Comparison of ENCODE assay signal across 26 mouse cellular contexts in the genomic region with DNA sequence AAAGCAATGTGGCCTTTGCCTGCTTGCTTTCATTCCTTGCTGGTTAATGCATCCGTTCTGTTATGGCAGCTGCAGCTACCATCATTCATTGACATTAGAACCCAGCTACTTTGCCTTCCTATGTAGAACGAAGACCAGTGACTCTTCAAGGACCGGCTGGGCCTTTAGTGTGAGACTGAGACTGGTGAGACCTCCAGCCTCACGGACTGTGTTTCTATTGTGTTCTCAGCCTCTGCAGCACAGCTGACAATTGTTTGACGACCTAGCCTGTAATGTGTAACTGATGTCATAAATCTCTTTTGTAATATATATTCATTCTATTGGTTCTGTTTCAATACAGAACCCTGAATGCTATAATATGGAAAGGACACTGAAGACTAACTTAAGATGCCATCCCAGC.
"Had no signal": no experiment of that assay in that cellular context is flagged by ENCODE, and none has a peak within 500 bp of the region (broad histone marks: within the 10 kb centered on the region; RNA-seq: fewer than 3 reads in every experiment).

No protein-coding gene starts in this region.

- DNase-seq: gastrocnemius, adult 2 months; gastrocnemius, postnatal 10 days; gastrocnemius, postnatal 25 days; heart, adult 2 months; heart, postnatal 14 days; heart, postnatal 36 days; kidney, adult 18-20 months; kidney, adult 8-10 months; kidney, postnatal 10 days; kidney, postnatal 25 days; kidney, postnatal 4 days; liver had no signal

- H3K4me3 ChIP-seq: gastrocnemius, adult 2 months; heart, adult 2 months; heart, embryonic 13.5 days; heart, embryonic 15.5 days; hindbrain, embryonic 10.5 days; hindbrain, embryonic 12.5 days; hindbrain, embryonic 15.5 days; intestine, embryonic 15.5 days; layer of hippocampus, adult 2 months; left cerebral cortex, adult 2 months; limb, embryonic 10.5 days; limb, embryonic 12.5 days had no signal

- H3K4me1 ChIP-seq: heart, embryonic 15.5 days; hindbrain, embryonic 10.5 days; intestine, embryonic 15.5 days; limb, embryonic 10.5 days; limb, embryonic 12.5 days had no signal

- H3K27ac ChIP-seq: gastrocnemius, adult 2 months; heart, adult 2 months; heart, embryonic 13.5 days; heart, embryonic 15.5 days; hindbrain, embryonic 10.5 days; hindbrain, embryonic 12.5 days; intestine, embryonic 15.5 days; layer of hippocampus, adult 2 months; left cerebral cortex, adult 2 months; limb, embryonic 10.5 days; limb, embryonic 12.5 days had no signal

- H3K9me3 ChIP-seq: hindbrain, embryonic 15.5 days; intestine, embryonic 15.5 days; limb, embryonic 10.5 days had no signal

- ATAC-seq: forebrain, embryonic 16.5 days; inflammation-experienced regulatory T-cells, adult 6 months; intestine, embryonic 15.5 days; intestine, postnatal 0 days had no signal

- H3K9ac ChIP-seq: heart, embryonic 13.5 days; heart, embryonic 15.5 days; hindbrain, embryonic 12.5 days; hindbrain, embryonic 15.5 days; intestine, embryonic 15.5 days; limb, embryonic 12.5 days had no signal

- H3K4me2 ChIP-seq: heart, embryonic 11.5 days; heart, embryonic 13.5 days; heart, embryonic 15.5 days; hindbrain, embryonic 12.5 days; hindbrain, embryonic 15.5 days; intestine, embryonic 15.5 days; limb, embryonic 12.5 days had no signal

- H3K36me3 ChIP-seq: heart, embryonic 13.5 days; heart, embryonic 15.5 days; hindbrain, embryonic 15.5 days; intestine, embryonic 15.5 days had no signal

- H3K27me3 ChIP-seq: heart, embryonic 13.5 days; heart, embryonic 15.5 days; hindbrain, embryonic 12.5 days; hindbrain, embryonic 15.5 days; intestine, embryonic 15.5 days; limb, embryonic 12.5 days had no signal
